In the genomic region with DNA sequence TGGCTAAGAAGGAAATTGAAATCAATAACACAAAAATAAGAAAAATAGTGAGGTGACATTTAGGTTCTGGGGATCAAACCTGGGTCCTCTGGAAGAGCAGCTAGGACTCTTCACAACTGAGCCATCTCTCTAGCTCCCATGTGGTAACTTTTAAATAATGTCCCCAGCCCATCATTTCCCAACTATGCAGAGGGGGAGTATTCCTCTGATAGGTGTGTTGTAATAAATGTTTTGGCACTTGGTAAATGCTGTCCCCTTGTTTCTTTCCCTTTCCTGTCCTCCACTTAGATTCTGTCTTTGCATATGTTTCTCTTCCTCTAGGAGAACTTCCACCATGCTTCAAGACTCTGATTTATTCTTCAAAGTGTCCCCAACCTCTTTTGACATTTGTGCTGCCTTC, we compare ENCODE assay signal across 18 mouse cellular contexts. TPM values are rescaled to one million over a fixed set of nuclear protein-coding genes. Genes with fewer than 3 reads are reported as not detected.
A peak's percentile ranks its signal among the peaks of the same experiment; 100 is the strongest.
DNase-seq lines count a peak whose midpoint lies in the region; ATAC-seq and TF ChIP-seq lines count a peak whose summit lies in the region.
"Had no signal": no experiment of that assay in that cellular context is flagged by ENCODE, and none has a peak within 500 bp of the region (broad histone marks: within the 10 kb centered on the region; RNA-seq: fewer than 3 reads in every experiment).

No protein-coding gene starts in this region.

- TF ChIP-seq POLR2A in lung, adult 2 months (IDR thresholded peaks at IDR 0.05; ENCODE audit: borderline replicate concordance, extremely low read depth, low read depth, low read length) = no peak
- TF ChIP-seq POLR2A in small intestine, adult 2 months (IDR thresholded peaks at IDR 0.05; ENCODE audit: low read depth, low read length) = no peak

- no peak for TF ChIP-seq CTCF in lung, adult 2 months (IDR thresholded peaks at IDR 0.05; ENCODE audit: insufficient read depth, low read length)
- no peak for TF ChIP-seq CTCF in small intestine, adult 2 months (IDR thresholded peaks at IDR 0.05; ENCODE audit: extremely low read depth, insufficient read length, insufficient replicate concordance, low read depth, low read length)

- no peak overlapping the region for H3K4me3 ChIP-seq in lung, embryonic 16.5 days (ENCODE audit: low read length)
- no peak overlapping the region for H3K4me3 ChIP-seq in lung, adult 2 months (replicated peaks; ENCODE audit: extremely low read depth, low read depth, low read length)
- H3K4me3 ChIP-seq in brown adipose tissue, adult 24 weeks (ENCODE audit: insufficient read depth, low read depth, low read length) = no peak overlapping the region
- no peak overlapping the region for H3K4me3 ChIP-seq in small intestine, adult 2 months (ENCODE audit: low read depth, low read length)
- H3K4me3 ChIP-seq: embryonic facial prominence, embryonic 10.5 days; embryonic facial prominence, embryonic 12.5 days; forebrain, embryonic 13.5 days; forebrain, embryonic 15.5 days had no signal

- 0 out of 2 replicates have a peak, but pooled peaks have one; percentile 9 for ATAC-seq in lung, embryonic 16.5 days (ENCODE audit: low read depth)
- ATAC-seq: forebrain, embryonic 13.5 days; forebrain, embryonic 15.5 days; forebrain, postnatal 0 days had no signal

- DNase-seq in lung, adult 2 months = no peak
- no peak for DNase-seq in layer of hippocampus, postnatal 25 days (ENCODE audit: extremely low spot score in 1 of 2, low spot score in 1 of 2)
- DNase-seq: adrenal gland, adult 2 months; adrenal gland, postnatal 10 days; adrenal gland, postnatal 25 days; cerebellum, adult 11-12 months; cerebellum, adult 2 months; cerebellum, postnatal 10 days; cerebellum, postnatal 25 days; forebrain, postnatal 0 days had no signal

- 0 out of 2 replicates have a peak, but pooled peaks cover 2% of the 10 kb centered on the region for H3K36me3 ChIP-seq in lung, embryonic 16.5 days (ENCODE audit: control insufficient read depth, insufficient read depth, low read length)
- no peaks in the 10 kb centered on the region for H3K36me3 ChIP-seq in small intestine, adult 2 months (ENCODE audit: control insufficient read depth, insufficient read depth, low read length)
- H3K36me3 ChIP-seq: embryonic facial prominence, embryonic 10.5 days; embryonic facial prominence, embryonic 12.5 days; forebrain, embryonic 15.5 days had no signal

- H3K4me1 ChIP-seq in lung, embryonic 16.5 days (replicated peaks; ENCODE audit: control insufficient read depth, insufficient read depth, low read length) = peaks cover 11% of the 10 kb centered on the region
- H3K4me1 ChIP-seq in lung, adult 2 months (ENCODE audit: control insufficient read depth, insufficient read depth, low read length) = peaks cover 3% of the 10 kb centered on the region
- H3K4me1 ChIP-seq in brown adipose tissue, adult 24 weeks (ENCODE audit: control insufficient read depth, insufficient read depth, insufficient read length, low read length) = no peaks in the 10 kb centered on the region
- peaks cover 2% of the 10 kb centered on the region for H3K4me1 ChIP-seq in small intestine, adult 2 months (ENCODE audit: control insufficient read depth, insufficient read depth, insufficient read length, low read length)
- H3K4me1 ChIP-seq: forebrain, embryonic 13.5 days; forebrain, embryonic 15.5 days had no signal

- H3K27me3 ChIP-seq in lung, embryonic 16.5 days (ENCODE audit: control insufficient read depth, insufficient read depth, low read depth, low read length) = no peaks in the 10 kb centered on the region
- no peaks in the 10 kb centered on the region for H3K27me3 ChIP-seq in small intestine, adult 2 months (ENCODE audit: control insufficient read depth, insufficient read depth, low read length)
- H3K27me3 ChIP-seq: embryonic facial prominence, embryonic 12.5 days; forebrain, embryonic 13.5 days; forebrain, embryonic 15.5 days had no signal

- peaks cover 5% of the 10 kb centered on the region; the same call in 1 of the 2 replicates for H3K9me3 ChIP-seq in lung, embryonic 16.5 days (ENCODE audit: control insufficient read depth, low read length)
- H3K9me3 ChIP-seq: embryonic facial prominence, embryonic 12.5 days; forebrain, embryonic 15.5 days had no signal

- no peak overlapping the region for H3K9ac ChIP-seq in lung, embryonic 16.5 days (ENCODE audit: low read length)
- H3K9ac ChIP-seq: embryonic facial prominence, embryonic 12.5 days; forebrain, embryonic 13.5 days; forebrain, embryonic 15.5 days; forebrain, postnatal 0 days had no signal

- peak overlapping the region; percentile 70 for H3K27ac ChIP-seq in lung, embryonic 16.5 days (ENCODE audit: low read length)
- H3K27ac ChIP-seq in brown adipose tissue, adult 24 weeks (replicated peaks; ENCODE audit: low read depth, low read length) = peak overlapping the region; percentile 88
- peak overlapping the region; percentile 24; the same call in 1 of the 2 replicates for H3K27ac ChIP-seq in small intestine, adult 2 months (ENCODE audit: insufficient read depth, low read depth, low read length)
- H3K27ac ChIP-seq: embryonic facial prominence, embryonic 10.5 days; embryonic facial prominence, embryonic 12.5 days; forebrain, embryonic 13.5 days; forebrain, embryonic 15.5 days had no signal

- H3K4me2 ChIP-seq in lung, embryonic 16.5 days (ENCODE audit: low read depth, low read length) = no peak overlapping the region
- H3K4me2 ChIP-seq: embryonic facial prominence, embryonic 12.5 days; forebrain, embryonic 13.5 days; forebrain, embryonic 15.5 days had no signal

RNA-seq across cellular contexts. Expression of gene Svep1, which starts 58.1 kb away (rescaled TPM):
- 13.4 and 13.8 TPM in 2 replicates for polyA plus RNA-seq in lung, embryonic 16.5 days (2015; fragmentation: Nextera tagmentation; extraction: Ambion mirVana)
- polyA plus RNA-seq in lung, adult 2 months (2012; rRNA removed) = 13.7 and 20.0 TPM in 2 replicates
- 4.0 and 6.5 TPM in 2 replicates for polyA plus RNA-seq in brown adipose tissue, adult 24 weeks (2012; ENCODE audit: insufficient read depth, insufficient read length, missing spikeins)
- 1.4 and 2.7 TPM in 2 replicates for polyA plus RNA-seq in small intestine, adult 2 months (2012; rRNA removed)
- 1 to 10 TPM in 1 of 2 experiments, under 1 TPM in 1; 0.81 to 1.1 TPM for total RNA-seq in layer of hippocampus, postnatal 25 days (2021)
- total RNA-seq: MEL had no signal

Comparison
In these comparisons a context has a peak if more than half of its experiments do, and no peak if none do; other contexts are left out.
1. H3K27ac ChIP-seq: peak in every context shown above with its lines; median percentile 88 in brown adipose tissue, adult 24 weeks; 70 in lung, embryonic 16.5 days; 24 in small intestine, adult 2 months.